Mouse (Mus musculus): ENCODE measurements around the gene Eloa. TPM values are rescaled to one million over a fixed set of nuclear protein-coding genes. Genes with fewer than 3 reads are reported as not detected.

Gene Eloa
- polyA plus RNA-seq, 1 experiment from 2014 or later, result 44.8 TPM

- Histone ChIP-seq H3K4me2 (replicated peaks) (peak overlapping the region; percentile 81), H3K27ac (replicated peaks) (peak overlapping the region; percentile 87), H3K27me3 (no peaks in the 10 kb centered on the region), H3K36me3 (peaks cover 43% of the 10 kb centered on the region), H3K9me3 (replicated peaks) (no peaks in the 10 kb centered on the region), H3K9ac (peak overlapping the region; percentile 69), H3K4me1 (peaks cover 31% of the 10 kb centered on the region), H3K4me3 (replicated peaks) (peak overlapping the region; percentile 71)
- under 1% methylated on average over 50 of the region's 50 CpGs for WGBS
- ATAC-seq (ENCODE audit: insufficient number of reproducible peaks, low FRiP score, low TSS enrichment, low read depth), result peak; percentile 71
These were observed 31.1 kb upstream of the Eloa start for GRCm38 (mm10) chr4:136052534-136053246.

GRCm38 (mm10) chr4:136052060-136052459 is 30.5 kb upstream of the Eloa start:
- Histone ChIP-seq H3K4me3 (replicated peaks) (peak overlapping the region; percentile 71), H3K9me3 (replicated peaks) (no peaks in the 10 kb centered on the region), H3K4me2 (replicated peaks) (peak overlapping the region; percentile 81), H3K27me3 (no peaks in the 10 kb centered on the region), H3K9ac (peak overlapping the region; percentile 69), H3K36me3 (peaks cover 48% of the 10 kb centered on the region), H3K4me1 (peaks cover 31% of the 10 kb centered on the region), H3K27ac (replicated peaks) (peak overlapping the region; percentile 39; the same call in 1 of the 2 replicates)
- WGBS, result 2% methylated on average over 3 of the region's 3 CpGs
- ATAC-seq (ENCODE audit: insufficient number of reproducible peaks, low FRiP score, low TSS enrichment, low read depth), result no peak

GRCm38 (mm10) chr4:136050226-136050625 is 28.7 kb upstream of the Eloa start:
- Histone ChIP-seq H3K9ac (peak overlapping the region; percentile 4; the same call in 1 of the 2 replicates), H3K4me1 (peaks cover 31% of the 10 kb centered on the region), H3K36me3 (peaks cover 61% of the 10 kb centered on the region), H3K27ac (replicated peaks) (no peak overlapping the region), H3K9me3 (replicated peaks) (no peaks in the 10 kb centered on the region), H3K4me3 (replicated peaks) (no peak overlapping the region), H3K4me2 (replicated peaks) (no peak overlapping the region), H3K27me3 (no peaks in the 10 kb centered on the region)
- WGBS, result 91% methylated on average over 6 of the region's 6 CpGs
- no peak for ATAC-seq (ENCODE audit: insufficient number of reproducible peaks, low FRiP score, low TSS enrichment, low read depth)

- H3K27me3 ChIP-seq, result no peaks in the 10 kb centered on the region
- 52% methylated on average over 4 of the region's 4 CpGs for WGBS
- no peak for ATAC-seq (ENCODE audit: insufficient number of reproducible peaks, low FRiP score, low TSS enrichment, low read depth)
- H3K9me3 ChIP-seq (replicated peaks), result no peaks in the 10 kb centered on the region
- H3K4me1 ChIP-seq, result peaks cover 31% of the 10 kb centered on the region
- no peak overlapping the region for H3K4me3 ChIP-seq (replicated peaks)
- peaks cover 66% of the 10 kb centered on the region for H3K36me3 ChIP-seq
- H3K9ac ChIP-seq, result no peak overlapping the region
- H3K4me2 ChIP-seq (replicated peaks), result no peak overlapping the region
- H3K27ac ChIP-seq (replicated peaks), result peak overlapping the region; percentile 56
These were observed 26.9 kb upstream of the Eloa start for GRCm38 (mm10) chr4:136048291-136049032.

- 49% methylated on average over 4 of the region's 4 CpGs for whole genome bisulfite sequencing
- no peak for ATAC-seq (ENCODE audit: insufficient number of reproducible peaks, low FRiP score, low TSS enrichment, low read depth)
- Histone ChIP-seq H3K4me2 (replicated peaks) (no peak overlapping the region), H3K4me3 (replicated peaks) (no peak overlapping the region), H3K27me3 (no peaks in the 10 kb centered on the region), H3K27ac (replicated peaks) (0 out of 2 replicates have a peak overlapping the region, but pooled peaks have one; percentile 56), H3K36me3 (peaks cover 66% of the 10 kb centered on the region), H3K9me3 (replicated peaks) (no peaks in the 10 kb centered on the region), H3K9ac (no peak overlapping the region), H3K4me1 (peaks cover 31% of the 10 kb centered on the region)
These were observed 26.1 kb upstream of the Eloa start for GRCm38 (mm10) chr4:136047626-136048025.

GRCm38 (mm10) chr4:136046888-136047287 is 25.3 kb upstream of the Eloa start:
- Histone ChIP-seq H3K27me3 (no peaks in the 10 kb centered on the region), H3K9me3 (replicated peaks) (no peaks in the 10 kb centered on the region), H3K9ac (no peak overlapping the region), H3K4me2 (replicated peaks) (no peak overlapping the region), H3K4me3 (replicated peaks) (no peak overlapping the region), H3K4me1 (peaks cover 27% of the 10 kb centered on the region), H3K36me3 (peaks cover 64% of the 10 kb centered on the region), H3K27ac (replicated peaks) (no peak overlapping the region)
- ATAC-seq (ENCODE audit: insufficient number of reproducible peaks, low FRiP score, low TSS enrichment, low read depth), result no peak
- 72% methylated on average over 6 of the region's 6 CpGs for WGBS

GRCm38 (mm10) chr4:136045091-136045490 is 23.5 kb upstream of the Eloa start:
- no peaks in the 10 kb centered on the region for H3K9me3 ChIP-seq (replicated peaks)
- no peak overlapping the region for H3K4me3 ChIP-seq (replicated peaks)
- 89% methylated on average over 5 of the region's 5 CpGs for WGBS
- no peak overlapping the region for H3K27ac ChIP-seq (replicated peaks)
- no peak overlapping the region for H3K9ac ChIP-seq
- peaks cover 9% of the 10 kb centered on the region for H3K4me1 ChIP-seq
- ATAC-seq (ENCODE audit: insufficient number of reproducible peaks, low FRiP score, low TSS enrichment, low read depth), result no peak
- peaks cover 46% of the 10 kb centered on the region for H3K36me3 ChIP-seq
- H3K27me3 ChIP-seq, result no peaks in the 10 kb centered on the region
- no peak overlapping the region for H3K4me2 ChIP-seq (replicated peaks)

GRCm38 (mm10) chr4:136043784-136044400 is 22.3 kb upstream of the Eloa start:
- no peak overlapping the region for H3K4me2 ChIP-seq (replicated peaks)
- no peaks in the 10 kb centered on the region for H3K27me3 ChIP-seq
- H3K4me1 ChIP-seq, result peaks cover 4% of the 10 kb centered on the region; the same call in 1 of the 2 replicates
- no peak for ATAC-seq (ENCODE audit: insufficient number of reproducible peaks, low FRiP score, low TSS enrichment, low read depth)
- H3K27ac ChIP-seq (replicated peaks), result no peak overlapping the region
- H3K4me3 ChIP-seq (replicated peaks), result no peak overlapping the region
- no peaks in the 10 kb centered on the region for H3K9me3 ChIP-seq (replicated peaks)
- no peak overlapping the region for H3K9ac ChIP-seq
- WGBS, result 76% methylated on average over 6 of the region's 6 CpGs
- peaks cover 34% of the 10 kb centered on the region for H3K36me3 ChIP-seq

GRCm38 (mm10) chr4:136035078-136035477 is 13.5 kb upstream of the Eloa start:
- 0 out of 2 replicates have a peak, but pooled peaks cover 4% of the 10 kb centered on the region for H3K4me1 ChIP-seq
- H3K9me3 ChIP-seq (replicated peaks), result no peaks in the 10 kb centered on the region
- no peak overlapping the region for H3K9ac ChIP-seq
- H3K36me3 ChIP-seq, result no peaks in the 10 kb centered on the region
- no peak overlapping the region for H3K27ac ChIP-seq (replicated peaks)
- 73% methylated on average over 4 of the region's 4 CpGs for WGBS
- H3K27me3 ChIP-seq, result no peaks in the 10 kb centered on the region
- no peak overlapping the region for H3K4me3 ChIP-seq (replicated peaks)
- H3K4me2 ChIP-seq (replicated peaks), result no peak overlapping the region
- no peak for ATAC-seq (ENCODE audit: insufficient number of reproducible peaks, low FRiP score, low TSS enrichment, low read depth)

- no peaks in the 10 kb centered on the region for H3K9me3 ChIP-seq (replicated peaks)
- ATAC-seq (ENCODE audit: insufficient number of reproducible peaks, low FRiP score, low TSS enrichment, low read depth), result no peak
- H3K27me3 ChIP-seq, result no peaks in the 10 kb centered on the region
- no peak overlapping the region for H3K4me3 ChIP-seq (replicated peaks)
- no peak overlapping the region for H3K27ac ChIP-seq (replicated peaks)
- H3K9ac ChIP-seq, result no peak overlapping the region
- no peaks in the 10 kb centered on the region for H3K36me3 ChIP-seq
- no peak overlapping the region for H3K4me2 ChIP-seq (replicated peaks)
- 63% methylated on average over 1 of the region's 1 CpGs for WGBS
- H3K4me1 ChIP-seq, result 0 out of 2 replicates have a peak, but pooled peaks cover 4% of the 10 kb centered on the region
These were observed 11.7 kb upstream of the Eloa start for GRCm38 (mm10) chr4:136033231-136033630.
